In the genomic region with DNA sequence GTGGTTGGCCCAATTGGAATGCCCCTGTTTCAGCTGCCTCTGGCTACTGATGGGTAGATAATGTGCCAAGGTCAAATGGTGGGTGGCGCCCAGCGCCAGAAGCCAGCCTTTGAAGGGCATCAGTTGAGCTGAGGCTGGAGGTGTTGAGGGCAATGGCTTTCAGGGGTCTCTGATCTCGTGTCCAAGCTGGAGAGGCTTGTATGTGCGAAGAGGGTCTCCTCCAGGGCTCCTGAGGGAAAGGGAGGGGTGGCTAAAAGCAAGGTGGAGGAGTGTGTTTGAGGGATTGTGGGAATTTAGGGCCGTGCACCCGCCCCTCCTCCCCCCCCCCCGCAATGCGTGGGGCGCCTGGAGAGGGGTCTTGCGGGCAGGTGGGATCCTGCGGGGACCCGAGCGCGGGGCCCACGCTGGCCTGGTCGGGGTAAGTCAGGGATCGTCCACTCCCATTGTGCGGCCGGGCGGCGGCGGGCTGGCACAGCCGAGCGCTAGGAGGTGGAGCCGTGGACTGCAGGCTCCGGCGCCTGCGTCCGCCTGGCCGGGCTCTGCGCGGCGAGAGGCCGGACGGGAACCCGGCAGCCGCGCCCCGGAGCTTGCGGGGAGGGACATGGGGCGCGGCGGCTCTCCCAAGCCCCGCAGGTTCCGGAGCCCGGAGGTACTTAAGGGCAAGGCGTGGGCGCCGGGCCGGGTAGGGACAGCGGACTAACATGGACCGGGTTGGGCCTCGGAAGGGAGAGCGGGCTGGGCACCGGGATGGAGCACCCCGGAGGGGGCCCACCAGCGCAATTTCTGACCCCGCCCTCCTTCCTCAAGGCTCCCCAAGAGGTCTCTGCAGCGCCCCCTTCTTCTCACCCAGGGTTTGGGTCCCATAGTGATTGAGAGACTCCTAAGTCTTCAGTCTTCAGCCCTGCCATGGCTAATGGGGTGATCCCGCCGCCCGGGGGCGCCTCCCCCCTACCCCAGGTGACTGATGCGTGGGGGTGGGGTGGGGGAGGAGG, we compare ENCODE assay signal across 8 mouse cellular contexts. TPM values are rescaled to one million over a fixed set of nuclear protein-coding genes. Genes with fewer than 3 reads are reported as not detected.
A peak's percentile ranks its signal among the peaks of the same experiment; 100 is the strongest.
DNase-seq lines count a peak whose midpoint lies in the region; ATAC-seq and TF ChIP-seq lines count a peak whose summit lies in the region.

A gene (plus strand): TSS at position 302 of the 992 bp plus-strand sequence.

- H3K4me2 ChIP-seq in forebrain, embryonic 12.5 days, result peak within 1 kb of the TSS; percentile 73
- H3K4me2 ChIP-seq in heart, embryonic 16.5 days (ENCODE audit: low read depth, low read length), result peak within 1 kb of the TSS; percentile 76
- peak within 1 kb of the TSS; percentile 64 for H3K4me2 ChIP-seq in liver, embryonic 15.5 days

- peak; percentile 51; the same call in 1 of the 2 replicates for TF ChIP-seq POLR2A in olfactory bulb, adult 2 months (IDR thresholded peaks at IDR 0.05; ENCODE audit: insufficient read depth, low read depth, low read length)

- peak within 1 kb of the TSS; percentile 86 for H3K4me3 ChIP-seq in E14TG2a.4 (replicated peaks; ENCODE audit: low read length)
- peak within 1 kb of the TSS; percentile 93 for H3K4me3 ChIP-seq in brown adipose tissue, adult 24 weeks (ENCODE audit: insufficient read depth, low read depth, low read length)
- peak within 1 kb of the TSS; percentile 77 for H3K4me3 ChIP-seq in forebrain, embryonic 12.5 days (replicated peaks)
- H3K4me3 ChIP-seq in heart, embryonic 16.5 days (ENCODE audit: low read length), result peak within 1 kb of the TSS; percentile 81
- H3K4me3 ChIP-seq in liver, embryonic 15.5 days (replicated peaks), result peak within 1 kb of the TSS; percentile 50
- H3K4me3 ChIP-seq in olfactory bulb, adult 2 months (ENCODE audit: insufficient read depth, low read depth, low read length), result peak within 1 kb of the TSS; percentile 97

- peaks cover 43% of the 10 kb centered on the region for H3K27me3 ChIP-seq in E14TG2a.4 (ENCODE audit: insufficient read depth, low read length)
- no peaks in the 10 kb centered on the region for H3K27me3 ChIP-seq in forebrain, embryonic 12.5 days
- H3K27me3 ChIP-seq in heart, embryonic 16.5 days (ENCODE audit: control insufficient read depth, insufficient read depth, low read length), result no peaks in the 10 kb centered on the region
- H3K27me3 ChIP-seq in liver, embryonic 15.5 days, result peaks cover 49% of the 10 kb centered on the region

- TF ChIP-seq CTCF in E14TG2a.4 (conservative IDR thresholded peaks at IDR 0.05; ENCODE audit: low read length), result no peak
- no peak for TF ChIP-seq CTCF in olfactory bulb, adult 2 months (IDR thresholded peaks at IDR 0.05; ENCODE audit: insufficient read depth, low read depth, low read length)

- H3K9ac ChIP-seq in forebrain, embryonic 12.5 days, result peak within 1 kb of the TSS; percentile 86
- peak within 1 kb of the TSS; percentile 94 for H3K9ac ChIP-seq in heart, embryonic 16.5 days (ENCODE audit: low read length)
- no peak within 1 kb of the TSS for H3K9ac ChIP-seq in liver, embryonic 15.5 days

- H3K9me3 ChIP-seq in E14TG2a.4 (ENCODE audit: low read length), result no peaks in the 10 kb centered on the region
- no peaks in the 10 kb centered on the region for H3K9me3 ChIP-seq in forebrain, embryonic 12.5 days
- H3K9me3 ChIP-seq in heart, embryonic 16.5 days (replicated peaks; ENCODE audit: control insufficient read depth, low read length), result no peaks in the 10 kb centered on the region
- no peaks in the 10 kb centered on the region for H3K9me3 ChIP-seq in liver, embryonic 15.5 days (replicated peaks)

- peaks cover 49% of the 10 kb centered on the region for H3K4me1 ChIP-seq in E14TG2a.4 (replicated peaks; ENCODE audit: low read depth, low read length)
- H3K4me1 ChIP-seq in brown adipose tissue, adult 24 weeks (ENCODE audit: control insufficient read depth, insufficient read depth, insufficient read length, low read length), result no peaks in the 10 kb centered on the region
- peaks cover 15% of the 10 kb centered on the region for H3K4me1 ChIP-seq in forebrain, embryonic 12.5 days
- peaks cover 31% of the 10 kb centered on the region for H3K4me1 ChIP-seq in heart, embryonic 16.5 days (ENCODE audit: control insufficient read depth, insufficient read depth, low read length)
- no peaks in the 10 kb centered on the region for H3K4me1 ChIP-seq in liver, embryonic 15.5 days (replicated peaks)
- peaks cover 47% of the 10 kb centered on the region for H3K4me1 ChIP-seq in olfactory bulb, adult 2 months (ENCODE audit: control insufficient read depth, insufficient read depth, low read length)

- DNase-seq in kidney, postnatal 25 days, result peak; percentile 60 to 83

- H3K36me3 ChIP-seq in E14TG2a.4 (ENCODE audit: insufficient read depth, low read length), result peaks cover 5% of the 10 kb centered on the region; the same call in 1 of the 2 replicates
- peaks cover 27% of the 10 kb centered on the region for H3K36me3 ChIP-seq in forebrain, embryonic 12.5 days (replicated peaks)
- H3K36me3 ChIP-seq in heart, embryonic 16.5 days (ENCODE audit: control insufficient read depth, insufficient read depth), result 0 out of 2 replicates have a peak, but pooled peaks cover 7% of the 10 kb centered on the region
- H3K36me3 ChIP-seq in liver, embryonic 15.5 days (replicated peaks), result no peaks in the 10 kb centered on the region

- H3K27ac ChIP-seq in brown adipose tissue, adult 24 weeks (replicated peaks; ENCODE audit: low read depth, low read length), result no peak within 1 kb of the TSS
- peak within 1 kb of the TSS; percentile 83 for H3K27ac ChIP-seq in forebrain, embryonic 12.5 days
- H3K27ac ChIP-seq in heart, embryonic 16.5 days (ENCODE audit: low read length), result peak within 1 kb of the TSS; percentile 90
- no peak within 1 kb of the TSS for H3K27ac ChIP-seq in liver, embryonic 15.5 days (replicated peaks)
- peak within 1 kb of the TSS; percentile 96 for H3K27ac ChIP-seq in olfactory bulb, adult 2 months (ENCODE audit: insufficient read depth, low read depth, low read length)

- ATAC-seq in forebrain, embryonic 12.5 days (ENCODE audit: low FRiP score), result peak; percentile 92
- peak; percentile 86 for ATAC-seq in heart, embryonic 16.5 days (replicated peaks; ENCODE audit: extremely low read depth, insufficient read depth, low FRiP score)
- peak; percentile 34; the same call in 1 of the 2 replicates for ATAC-seq in liver, embryonic 15.5 days (ENCODE audit: insufficient read depth)
- ATAC-seq in megakaryocyte-erythroid progenitor cell, adult 5-6 weeks (replicated peaks; ENCODE audit: low FRiP score, low TSS enrichment, poor library complexity, severe bottlenecking), result no peak

- 1% methylated on average over 47 of the region's 64 CpGs for WGBS in forebrain, embryonic 12.5 days
- WGBS in heart, embryonic 16.5 days, result 1% methylated on average over 55 of the region's 64 CpGs
- under 1% methylated on average over 56 of the region's 64 CpGs for WGBS in liver, embryonic 15.5 days (ENCODE audit: insufficient replicate concordance)
- under 1% methylated on average over 58 of the region's 64 CpGs for WGBS in olfactory bulb, adult 2 months

RNA-seq across cellular contexts. Expression of the gene that starts here (rescaled TPM):
- polyA plus RNA-seq in brown adipose tissue, adult 24 weeks (2012; ENCODE audit: insufficient read depth, insufficient read length, missing spikeins), result 2.3 and 3.3 TPM in 2 replicates
- 22.4 and 29.4 TPM in 2 replicates for polyA plus RNA-seq in forebrain, embryonic 12.5 days (2016; fragmentation: Nextera tagmentation; extraction: Ambion mirVana)
- 33.3 and 36.6 TPM in 2 replicates for polyA plus RNA-seq in heart, embryonic 16.5 days (2015; fragmentation: Nextera tagmentation; extraction: Ambion mirVana)
- polyA plus RNA-seq in liver, embryonic 15.5 days (2015; fragmentation: Nextera tagmentation; extraction: Ambion mirVana), result 0.60 and 0.64 TPM in 2 replicates
- polyA plus RNA-seq in olfactory bulb, adult 2 months (2012; ENCODE audit: insufficient read depth, insufficient read length, low replicate concordance, missing spikeins), result not detected in 2 replicates
- not detected in 2 replicates for total RNA-seq in megakaryocyte-erythroid progenitor cell, adult 5-6 weeks (2014; fragmentation: Nextera tagmentation)
- not detected in 2 replicates for total RNA-seq in megakaryocyte-erythroid progenitor cell, adult 5-6 weeks (2017)

Comparison
In these comparisons a context has a peak if more than half of its experiments do, and no peak if none do; other contexts are left out.
1. Peak in ATAC-seq, H3K4me3 ChIP-seq and H3K4me2 ChIP-seq in liver, embryonic 15.5 days; RNA of the gene not detected or under 1 TPM.
2. H3K27ac ChIP-seq: peak in forebrain, embryonic 12.5 days (single experiment), heart, embryonic 16.5 days (single experiment) and olfactory bulb, adult 2 months (single experiment); none in brown adipose tissue, adult 24 weeks (single experiment) and liver, embryonic 15.5 days (single experiment).
3. Peak in every context shown above with its lines, with median percentiles within 50 percentile points of each other: H3K4me3 ChIP-seq and H3K4me2 ChIP-seq.